Mouse (Mus musculus) left cerebral cortex, postnatal 10 days (tissue): ENCODE data around the gene 1700037H04Rik. TPM values are rescaled to one million over a fixed set of nuclear protein-coding genes. Genes with fewer than 3 reads are reported as not detected.

Experiments
- total RNA-seq, 2 experiments: library from RNA; stranded (reverse); gene quantifications; 2 replicates each; pipeline ENCODE4 v1.2.3; 2021

The 1700037H04Rik gene
- total RNA-seq, 2 experiments from 2014 or later: 69.3 to 74.2 TPM

Other genes starting within 250 kb of the 1700037H04Rik start
- gene Gfra4, start 117.0 kb downstream of the 1700037H04Rik start, total RNA-seq: 10 to 100 TPM; 36.0 to 37.5 TPM
- 1 to 10 TPM; 1.5 to 1.6 TPM for gene Adam33, start 96.3 kb downstream of the 1700037H04Rik start, total RNA-seq
- under 1 TPM; 0.39 to 0.57 TPM for gene Siglec1, start 73.3 kb downstream of the 1700037H04Rik start, total RNA-seq
- gene Hspa12b, start 32.8 kb downstream of the 1700037H04Rik start, total RNA-seq: 10 to 100 TPM in 1 of 2 experiments, 1 to 10 TPM in 1; 9.8 to 11.0 TPM
- not detected for gene Gm11037, start 26.6 kb downstream of the 1700037H04Rik start, total RNA-seq
- 10 to 100 TPM; 93.6 to 97.1 TPM for gene Cenpb, start 20.0 kb upstream of the 1700037H04Rik start, total RNA-seq
- 10 to 100 TPM; 17.0 to 17.2 TPM for gene Cdc25b, start 26.9 kb upstream of the 1700037H04Rik start, total RNA-seq
- gene Spef1, start 27.2 kb upstream of the 1700037H04Rik start, total RNA-seq: 10 to 100 TPM; 17.4 to 18.6 TPM
- gene Ap5s1, start 47.0 kb upstream of the 1700037H04Rik start, total RNA-seq: 10 to 100 TPM; 21.2 to 23.6 TPM
- 1 to 10 TPM; 4.4 to 4.9 TPM for gene Mavs, start 74.0 kb upstream of the 1700037H04Rik start, total RNA-seq
- gene Pank2, start 102.4 kb upstream of the 1700037H04Rik start, total RNA-seq: 10 to 100 TPM; 51.9 to 57.1 TPM
- gene Rnf24, start 192.8 kb upstream of the 1700037H04Rik start, total RNA-seq: 10 to 100 TPM; 27.6 to 29.0 TPM